ENCODE assay signal across 14 mouse cellular contexts in genomic region chr9:101690916-101691315, GRCm38 (mm10).
DNase-seq lines count a peak whose midpoint lies in the region; ATAC-seq lines count a peak whose summit lies in the region.
"Had no signal": no experiment of that assay in that cellular context is flagged by ENCODE, and none has a peak within 500 bp of the region (broad histone marks: within the 10 kb centered on the region; RNA-seq: fewer than 3 reads in every experiment).

No protein-coding gene starts in this region.

- no peaks in the 10 kb centered on the region for H3K27me3 ChIP-seq in forebrain, embryonic 13.5 days
- peaks cover 2% of the 10 kb centered on the region; the same call in 1 of the 2 replicates for H3K27me3 ChIP-seq in forebrain, embryonic 11.5 days (ENCODE audit: control insufficient read depth, insufficient read depth, low read length)
- H3K27me3 ChIP-seq in hindbrain, embryonic 14.5 days (ENCODE audit: control insufficient read depth, insufficient read depth, low read length) = no peaks in the 10 kb centered on the region
- no peaks in the 10 kb centered on the region for H3K27me3 ChIP-seq in midbrain, embryonic 15.5 days (replicated peaks)

- H3K4me2 ChIP-seq in forebrain, embryonic 13.5 days = peak overlapping the region; percentile 61; the same call in 1 of the 2 replicates
- H3K4me2 ChIP-seq in forebrain, embryonic 11.5 days (ENCODE audit: low read depth, low read length, severe bottlenecking) = no peak overlapping the region
- peak overlapping the region; percentile 48 for H3K4me2 ChIP-seq in hindbrain, embryonic 14.5 days (replicated peaks)
- H3K4me2 ChIP-seq in midbrain, embryonic 15.5 days = peak overlapping the region; percentile 53
- H3K4me2 ChIP-seq: heart, embryonic 11.5 days had no signal

- H3K36me3 ChIP-seq in forebrain, embryonic 13.5 days (ENCODE audit: poor library complexity, severe bottlenecking) = no peaks in the 10 kb centered on the region
- no peaks in the 10 kb centered on the region for H3K36me3 ChIP-seq in forebrain, embryonic 11.5 days (ENCODE audit: control insufficient read depth, insufficient read depth, low read length)
- H3K36me3 ChIP-seq in hindbrain, embryonic 14.5 days (replicated peaks; ENCODE audit: control insufficient read depth, insufficient read depth) = no peaks in the 10 kb centered on the region
- no peaks in the 10 kb centered on the region for H3K36me3 ChIP-seq in midbrain, embryonic 15.5 days (replicated peaks)
- H3K36me3 ChIP-seq: limb, embryonic 13.5 days; lung, embryonic 15.5 days had no signal

- peaks cover 18% of the 10 kb centered on the region for H3K4me1 ChIP-seq in forebrain, embryonic 13.5 days
- H3K4me1 ChIP-seq in forebrain, embryonic 11.5 days (replicated peaks; ENCODE audit: control insufficient read depth, insufficient read depth, low read length) = no peaks in the 10 kb centered on the region
- peaks cover 17% of the 10 kb centered on the region for H3K4me1 ChIP-seq in hindbrain, embryonic 14.5 days (replicated peaks; ENCODE audit: control insufficient read depth, insufficient read depth, low read length)
- peaks cover 19% of the 10 kb centered on the region for H3K4me1 ChIP-seq in midbrain, embryonic 15.5 days

- no peak overlapping the region for H3K4me3 ChIP-seq in forebrain, embryonic 13.5 days
- no peak overlapping the region for H3K4me3 ChIP-seq in forebrain, embryonic 11.5 days (ENCODE audit: low read depth, low read length)
- peak overlapping the region; percentile 15; the same call in 1 of the 2 replicates for H3K4me3 ChIP-seq in hindbrain, embryonic 14.5 days (replicated peaks; ENCODE audit: low read length)
- peak overlapping the region; percentile 28; the same call in 1 of the 2 replicates for H3K4me3 ChIP-seq in midbrain, embryonic 15.5 days
- H3K4me3 ChIP-seq: gastrocnemius, adult 2 months; lung, embryonic 15.5 days had no signal

- H3K27ac ChIP-seq in forebrain, embryonic 13.5 days = no peak overlapping the region; the same call in 1 of the 2 replicates
- no peak overlapping the region for H3K27ac ChIP-seq in forebrain, embryonic 11.5 days (ENCODE audit: low read depth, low read length)
- H3K27ac ChIP-seq in hindbrain, embryonic 14.5 days = peak overlapping the region; percentile 77
- peak overlapping the region; percentile 87 for H3K27ac ChIP-seq in midbrain, embryonic 15.5 days
- H3K27ac ChIP-seq: gastrocnemius, adult 2 months; limb, embryonic 13.5 days; liver, embryonic 14.5 days; lung, embryonic 15.5 days; macrophage had no signal

- WGBS in forebrain, embryonic 13.5 days = 22% methylated on average over 7 of the region's 7 CpGs
- WGBS in forebrain, embryonic 11.5 days = 44% methylated on average over 7 of the region's 7 CpGs
- WGBS in hindbrain, embryonic 14.5 days = 17% methylated on average over 7 of the region's 7 CpGs
- WGBS in midbrain, embryonic 15.5 days = 15% methylated on average over 7 of the region's 7 CpGs

- peak; percentile 19 for ATAC-seq in forebrain, embryonic 13.5 days
- ATAC-seq in forebrain, embryonic 11.5 days (replicated peaks; ENCODE audit: low FRiP score) = no peak
- no peak for ATAC-seq in hindbrain, embryonic 14.5 days (ENCODE audit: low FRiP score)
- ATAC-seq in midbrain, embryonic 15.5 days (replicated peaks) = peak; percentile 72

- no peaks in the 10 kb centered on the region for H3K9me3 ChIP-seq in forebrain, embryonic 13.5 days (replicated peaks)
- no peaks in the 10 kb centered on the region for H3K9me3 ChIP-seq in forebrain, embryonic 11.5 days (ENCODE audit: control insufficient read depth, low read length)
- no peaks in the 10 kb centered on the region for H3K9me3 ChIP-seq in hindbrain, embryonic 14.5 days (ENCODE audit: control insufficient read depth, low read length)
- H3K9me3 ChIP-seq in midbrain, embryonic 15.5 days = no peaks in the 10 kb centered on the region
- H3K9me3 ChIP-seq: limb, embryonic 13.5 days; lung, embryonic 15.5 days had no signal

- DNase-seq in forebrain, embryonic 11.5 days (ENCODE audit: low spot score) = no peak
- DNase-seq in brain, embryonic 18.5 days (ENCODE audit: low read depth, low spot score) = peak; percentile 16
- DNase-seq in hindbrain, embryonic 14.5 days (ENCODE audit: low spot score) = peak; percentile 38
- no peak for DNase-seq in kidney, postnatal 36 days
- DNase-seq in lung, postnatal 14 days = no peak
- DNase-seq in layer of hippocampus, postnatal 10 days (ENCODE audit: low spot score in 2 of 2) = no peak

- H3K9ac ChIP-seq in forebrain, embryonic 13.5 days = no peak overlapping the region; the same call in 1 of the 2 replicates
- H3K9ac ChIP-seq in forebrain, embryonic 11.5 days (ENCODE audit: low read length) = no peak overlapping the region
- H3K9ac ChIP-seq in hindbrain, embryonic 14.5 days = peak overlapping the region; percentile 49
- peak overlapping the region; percentile 36; the same call in 1 of the 2 replicates for H3K9ac ChIP-seq in midbrain, embryonic 15.5 days
- H3K9ac ChIP-seq: liver, embryonic 14.5 days; lung, embryonic 15.5 days had no signal

Comparison
In these comparisons a context has a peak if more than half of its experiments do, and no peak if none do; other contexts are left out.
1. ATAC-seq: peak in forebrain, embryonic 13.5 days (single experiment) and midbrain, embryonic 15.5 days (single experiment); none in forebrain, embryonic 11.5 days (single experiment) and hindbrain, embryonic 14.5 days (single experiment).
2. H3K27ac ChIP-seq: peak in hindbrain, embryonic 14.5 days (single experiment) and midbrain, embryonic 15.5 days (single experiment); none in forebrain, embryonic 13.5 days (single experiment) and forebrain, embryonic 11.5 days (single experiment).
3. H3K4me3 ChIP-seq: peak in hindbrain, embryonic 14.5 days (single experiment) and midbrain, embryonic 15.5 days (single experiment); none in forebrain, embryonic 13.5 days (single experiment) and forebrain, embryonic 11.5 days (single experiment).
4. H3K9ac ChIP-seq: peak in hindbrain, embryonic 14.5 days (single experiment) and midbrain, embryonic 15.5 days (single experiment); none in forebrain, embryonic 13.5 days (single experiment) and forebrain, embryonic 11.5 days (single experiment).
5. DNase-seq: peak in brain, embryonic 18.5 days (single experiment) and hindbrain, embryonic 14.5 days (single experiment); none in forebrain, embryonic 11.5 days (single experiment), kidney, postnatal 36 days (0 of 2), lung, postnatal 14 days (single experiment) and layer of hippocampus, postnatal 10 days (0 of 2).